Mouse (Mus musculus) megakaryocyte, adult 5-6 weeks (primary cell): ENCODE data around the gene Hbq1b. TPM values are rescaled to one million over a fixed set of nuclear protein-coding genes. Genes with fewer than 3 reads are reported as not detected.
"Not testable (repeated sequence)": the region's sequence is repeated elsewhere in the genome, so short reads cannot be mapped to it uniquely, and the experiment has no call there.

Experiments used
- ATAC-seq: 2 replicates; pipeline ENCODE4 v1.8.0; 2016; ENCODE audit warnings: mild to moderate bottlenecking, inconsistent platforms; ENCODE audit not compliant: poor library complexity, severe bottlenecking
- total RNA-seq, 2 experiments: library from RNA; stranded (forward) in 1 of 2; stranded (reverse) in 1 of 2; fragments of 153-499, 151-499 nt in 1 of 2; fragments of 221-1000, 200-1000 nt in 1 of 2; gene quantifications; 2 replicates each; pipeline versions ENCODE4 v1.2.3 to v1.2.4; 2015 to 2017

The Hbq1b gene
- total RNA-seq, 2 experiments from 2014 or later = not detected

DNA sequence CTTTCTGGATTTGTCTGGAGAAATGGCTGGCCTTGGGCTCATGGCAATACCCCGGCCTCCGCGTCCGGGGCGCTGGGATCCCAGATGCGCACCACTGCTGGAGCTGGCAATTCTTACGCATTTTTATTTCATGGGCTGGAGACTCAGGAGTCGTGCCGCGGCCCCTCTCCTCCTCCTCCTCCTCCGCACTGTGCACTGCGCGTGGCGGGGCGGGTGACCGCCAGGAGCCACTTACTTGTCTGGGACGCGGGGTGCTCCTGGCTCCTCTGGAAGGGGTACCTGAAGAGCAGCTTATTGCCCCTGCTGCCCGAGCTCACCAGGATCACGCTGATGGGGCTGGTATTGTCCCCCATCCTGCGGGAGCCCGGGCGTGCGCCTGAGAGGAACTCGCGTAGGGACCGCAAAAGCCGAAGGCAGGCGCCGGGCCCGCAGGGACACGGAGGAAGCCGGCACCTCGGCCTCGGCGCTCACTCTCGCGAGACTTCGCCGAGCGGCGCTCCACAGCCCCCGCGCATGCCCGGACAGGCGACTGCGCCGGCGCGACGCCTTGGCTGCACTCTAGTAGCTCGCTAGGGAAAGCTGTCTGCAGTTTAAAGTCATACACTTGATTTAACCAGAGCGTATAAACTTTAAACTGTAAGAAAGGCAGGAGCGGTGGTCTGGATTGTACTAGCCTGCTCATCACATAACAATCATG is 19.4 kb upstream of the Hbq1b start, which contains the start of gene Nprl3:
TSS of gene Nprl3 (minus strand) at position 520 of the 697 bp plus-strand sequence.
- ATAC-seq = peak; percentile 95

DNA sequence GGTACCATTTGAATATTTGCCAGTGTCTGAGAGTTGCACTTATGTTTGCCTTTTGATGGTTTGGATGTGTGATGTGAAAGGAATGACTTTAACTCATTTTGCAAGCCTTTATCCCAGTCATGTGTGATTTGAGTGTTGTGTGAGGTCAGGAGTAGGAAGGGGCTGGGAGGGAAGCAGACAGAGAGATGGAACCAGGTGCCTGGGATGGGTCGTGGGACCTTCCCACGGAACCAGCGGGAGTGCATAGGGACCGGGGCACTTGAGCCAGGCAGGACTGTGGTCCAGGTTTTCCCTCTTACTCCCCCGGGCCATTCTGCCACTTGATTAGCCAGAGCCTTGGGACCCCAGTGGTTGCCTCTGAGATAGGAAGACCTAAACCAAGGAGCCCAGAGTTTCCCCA is 18.8 kb upstream of the Hbq1b start:
- ATAC-seq = no peak

GRCm38 (mm10) chr11:32268952-32269351 is 17.8 kb upstream of the Hbq1b start:
- no peak for ATAC-seq

DNA sequence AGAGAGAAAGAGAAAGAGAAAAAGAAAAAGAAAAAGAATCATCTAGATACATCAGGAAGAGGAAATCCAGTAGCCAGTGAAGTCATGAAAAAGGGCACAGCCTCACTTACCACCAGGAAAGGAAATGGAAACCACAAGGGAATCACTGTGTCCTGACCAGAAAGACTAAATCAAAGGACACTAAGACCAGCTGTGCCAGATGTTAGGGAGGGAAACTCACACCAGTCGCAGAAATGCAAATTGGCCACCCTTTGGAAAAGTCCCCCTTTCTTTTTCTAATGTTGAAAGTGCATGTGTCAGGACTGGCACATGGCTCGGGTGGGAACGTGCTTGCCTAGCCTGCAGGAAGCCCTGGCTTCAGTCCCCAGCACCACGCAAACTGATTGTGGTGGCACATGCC is 15.6 kb upstream of the Hbq1b start:
- ATAC-seq = no peak

DNA sequence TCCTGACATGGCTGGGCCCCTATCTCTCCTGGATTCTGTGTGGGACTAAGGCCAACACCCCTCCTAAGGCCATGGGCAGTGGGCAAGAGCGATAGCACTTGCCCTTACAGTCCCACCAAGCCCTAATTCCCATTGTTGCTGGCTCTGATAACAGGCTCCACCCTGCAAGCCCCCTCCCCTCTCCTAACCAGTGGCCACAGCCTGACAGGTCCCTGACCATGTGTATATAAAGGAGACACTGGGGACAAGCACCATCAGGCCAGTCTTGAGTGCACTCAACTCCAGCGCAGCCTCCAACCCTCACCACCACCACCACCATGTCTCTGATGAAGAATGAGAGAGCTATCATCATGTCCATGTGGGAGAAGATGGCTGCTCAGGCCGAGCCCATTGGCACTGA is 10.4 kb upstream of the Hbq1b start, which contains the start of gene Hba-x:
TSS of gene Hba-x (plus strand) at position 54 of the 400 bp plus-strand sequence.
- no peak for ATAC-seq

DNA sequence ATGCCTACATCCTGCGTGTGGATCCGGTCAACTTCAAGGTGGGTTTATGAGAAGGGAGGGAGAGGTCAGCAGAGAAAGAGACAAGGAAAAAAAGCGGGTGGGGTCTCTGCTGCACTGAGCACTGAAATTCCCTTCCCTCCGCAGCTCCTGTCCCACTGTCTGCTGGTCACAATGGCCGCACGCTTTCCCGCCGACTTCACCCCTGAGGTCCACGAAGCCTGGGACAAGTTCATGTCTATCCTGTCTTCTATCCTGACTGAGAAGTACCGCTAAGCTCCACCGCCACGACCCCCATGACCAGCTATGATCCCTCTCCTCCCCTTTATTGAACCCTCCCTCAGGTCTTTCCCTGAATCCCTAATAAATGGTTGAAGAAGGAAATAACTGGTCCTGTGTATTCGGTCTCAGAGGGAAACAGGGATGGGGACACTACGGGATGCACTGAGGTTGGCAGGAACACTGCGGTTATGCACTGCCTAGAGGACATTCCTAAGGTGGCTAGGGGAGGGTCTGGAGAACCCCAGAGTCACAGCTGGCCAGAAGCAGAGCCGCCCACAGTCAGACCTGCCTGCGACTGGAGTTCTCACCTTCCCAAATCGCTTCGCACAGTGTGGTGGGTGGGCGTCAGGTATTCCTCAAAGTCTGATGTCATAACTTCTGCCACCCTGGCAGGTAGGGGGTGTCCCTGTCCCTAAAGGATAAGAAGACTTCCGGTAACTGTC is 8.9 kb upstream of the Hbq1b start:
- ATAC-seq = no peak

- no peak for ATAC-seq
These were observed 8.3 kb upstream of the Hbq1b start for GRCm38 (mm10) chr11:32278458-32278957.

DNA sequence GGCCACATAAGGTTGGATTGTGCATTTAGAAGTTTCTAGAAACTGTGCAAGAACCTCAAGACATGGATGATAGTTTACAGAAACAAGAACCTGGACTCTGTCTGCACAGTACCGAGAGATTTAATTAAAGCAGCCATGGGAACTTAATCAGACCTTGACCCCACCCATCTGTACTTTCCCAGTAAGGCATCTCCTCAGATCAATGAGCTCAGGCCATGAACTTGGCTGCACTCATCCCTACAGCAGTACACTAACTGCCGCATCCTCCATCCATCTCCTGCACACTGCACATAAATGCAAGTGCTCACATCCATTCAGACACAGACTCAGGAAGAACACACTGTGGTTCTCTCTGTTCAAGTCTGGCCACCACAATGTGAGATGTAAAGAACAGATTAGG is 6.1 kb upstream of the Hbq1b start:
- no peak for ATAC-seq

DNA sequence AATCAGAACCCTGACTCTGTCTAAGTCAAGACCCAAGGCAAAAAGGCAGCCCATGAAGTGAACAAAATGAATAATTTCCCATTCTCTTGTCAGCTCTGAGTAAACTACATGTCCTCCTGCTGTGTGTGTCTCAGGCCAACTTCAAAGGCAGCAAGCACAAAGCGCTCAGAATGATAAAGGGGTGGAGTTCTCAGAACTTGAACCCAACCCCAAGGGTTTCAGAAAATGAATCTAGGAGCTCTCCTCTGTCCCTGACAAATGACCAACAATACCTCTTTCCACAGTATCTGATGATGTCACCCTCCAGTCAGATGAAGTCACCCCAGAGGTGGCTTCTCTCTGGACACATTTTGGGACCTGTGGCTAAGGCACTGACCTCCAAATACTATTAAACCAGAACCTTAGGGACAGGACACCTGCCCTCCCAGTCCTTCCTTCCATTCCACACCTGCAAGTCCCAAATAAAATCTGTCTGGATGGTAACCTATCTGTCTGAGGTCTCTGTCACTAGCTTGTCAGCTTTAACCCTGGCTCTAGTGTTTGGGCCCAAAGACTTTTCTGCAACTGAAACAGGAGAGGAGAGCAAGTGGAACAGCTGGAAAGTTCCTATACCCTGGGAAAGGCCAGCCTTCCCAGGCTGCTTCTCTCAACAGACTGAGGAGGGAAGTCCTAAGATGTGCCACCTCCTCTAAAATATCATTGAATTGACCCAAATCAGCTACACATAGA is 5.2 kb upstream of the Hbq1b start:
- ATAC-seq = no peak

DNA sequence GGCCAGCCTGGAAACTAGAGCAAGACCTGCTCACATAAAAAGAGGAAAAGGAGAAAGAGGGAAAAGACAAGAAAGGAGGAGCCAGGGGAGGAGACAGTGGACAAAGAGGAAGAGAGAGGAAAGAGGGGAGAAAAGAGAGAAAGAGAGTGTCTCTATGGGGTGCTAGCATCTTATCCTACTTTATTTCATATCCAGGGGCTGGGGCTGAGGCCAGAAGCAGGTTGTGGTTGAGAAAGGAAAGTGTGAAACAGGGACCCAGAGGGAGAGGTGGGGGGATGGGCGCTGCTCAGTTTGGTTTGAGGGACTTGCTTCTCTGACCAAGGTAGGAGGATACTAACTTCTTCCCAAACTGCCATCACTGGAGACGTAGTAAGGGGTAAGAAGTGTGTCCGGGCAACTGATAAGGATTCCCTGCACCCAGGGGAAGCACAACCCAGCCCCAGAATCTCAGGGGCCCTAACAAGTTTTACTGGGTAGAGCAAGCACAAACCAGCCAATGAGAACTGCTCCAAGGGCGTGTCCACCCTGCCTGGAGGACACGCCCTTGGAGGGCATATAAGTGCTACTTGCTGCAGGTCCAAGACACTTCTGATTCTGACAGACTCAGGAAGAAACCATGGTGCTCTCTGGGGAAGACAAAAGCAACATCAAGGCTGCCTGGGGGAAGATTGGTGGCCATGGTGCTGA is 3.5 kb upstream of the Hbq1b start, which contains the start of gene Hba-a1:
TSS of gene Hba-a1 (plus strand) at position 421 of the 687 bp plus-strand sequence.
- ATAC-seq = peak; percentile 63

DNA sequence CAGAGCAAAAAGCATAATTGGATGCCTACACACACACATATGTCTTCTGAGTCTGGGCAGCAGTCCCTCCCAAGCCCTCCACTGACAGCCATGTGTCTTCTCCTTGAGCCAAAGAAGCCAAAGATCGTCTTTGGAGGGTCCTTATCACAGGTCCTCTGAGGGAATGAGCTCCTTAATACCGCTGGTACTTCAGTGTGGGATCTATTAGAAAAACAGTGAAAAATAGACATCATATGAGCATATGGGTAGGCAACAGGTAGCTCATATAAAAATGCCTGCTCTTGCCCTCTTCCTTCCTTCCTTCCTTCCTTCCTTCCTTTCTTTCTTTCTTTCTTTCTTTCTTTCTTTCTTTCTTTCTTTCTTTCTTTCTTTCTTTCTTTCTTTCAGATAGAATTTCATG is 2.2 kb upstream of the Hbq1b start:
- ATAC-seq = not testable (repeated sequence)

- no peak for ATAC-seq
These were observed 1.6 kb upstream of the Hbq1b start for GRCm38 (mm10) chr11:32285031-32285775.

DNA sequence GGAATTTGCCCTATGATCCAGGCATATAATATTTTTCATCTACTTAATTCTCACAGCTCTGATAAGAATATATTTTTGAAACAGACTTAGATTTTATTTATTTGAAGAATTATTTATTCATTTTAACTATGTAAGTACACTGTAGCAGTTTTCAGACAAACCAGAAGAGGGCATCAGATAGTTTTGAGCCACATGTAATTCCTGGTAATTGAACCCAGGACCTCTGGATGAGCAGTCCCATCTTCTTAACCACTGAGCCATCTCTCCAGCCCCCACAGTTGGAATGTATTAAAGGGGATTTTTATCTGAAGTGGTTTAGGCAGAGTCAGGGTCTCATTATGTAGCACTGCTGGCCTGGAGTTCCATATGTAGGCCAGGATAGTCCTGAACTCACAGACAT is 878 bp upstream of the Hbq1b start:
- ATAC-seq = not testable (repeated sequence)

GRCm38 (mm10) chr11:32287493-32287825 is 694 bp downstream of the Hbq1b start:
- no peak for ATAC-seq

- not testable (repeated sequence) for ATAC-seq
These were observed 6.1 kb downstream of the Hbq1b start for GRCm38 (mm10) chr11:32292819-32293218.

DNA sequence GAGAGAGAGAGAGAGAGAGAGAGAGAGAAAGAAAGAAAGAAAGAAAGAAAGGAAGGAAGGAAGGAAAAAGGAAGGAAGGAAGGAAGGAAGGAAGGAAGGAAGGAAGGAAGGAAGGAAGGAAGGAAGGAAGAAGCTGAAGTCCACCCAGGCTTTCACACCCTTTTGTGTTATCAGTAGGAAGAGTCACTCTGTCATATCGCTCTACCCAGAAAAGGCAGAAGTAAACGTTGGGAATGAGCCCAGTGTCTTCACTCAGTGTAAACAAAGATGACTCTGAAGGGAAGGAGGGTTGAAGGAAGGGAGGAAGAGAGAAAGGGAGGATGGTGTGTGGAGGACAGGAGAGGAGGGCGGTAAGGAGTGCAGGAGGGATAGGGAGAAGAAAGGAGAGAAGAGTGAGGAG is 6.7 kb downstream of the Hbq1b start:
- not testable (repeated sequence) for ATAC-seq

GRCm38 (mm10) chr11:32296203-32296602 is 9.4 kb downstream of the Hbq1b start, which contains the start of gene Hba-a2:
Gene Hba-a2 (plus strand): TSS chr11:32296489.
- peak; percentile 54 for ATAC-seq

GRCm38 (mm10) chr11:32297417-32297816 is 10.7 kb downstream of the Hbq1b start:
- ATAC-seq = not testable (repeated sequence)

DNA sequence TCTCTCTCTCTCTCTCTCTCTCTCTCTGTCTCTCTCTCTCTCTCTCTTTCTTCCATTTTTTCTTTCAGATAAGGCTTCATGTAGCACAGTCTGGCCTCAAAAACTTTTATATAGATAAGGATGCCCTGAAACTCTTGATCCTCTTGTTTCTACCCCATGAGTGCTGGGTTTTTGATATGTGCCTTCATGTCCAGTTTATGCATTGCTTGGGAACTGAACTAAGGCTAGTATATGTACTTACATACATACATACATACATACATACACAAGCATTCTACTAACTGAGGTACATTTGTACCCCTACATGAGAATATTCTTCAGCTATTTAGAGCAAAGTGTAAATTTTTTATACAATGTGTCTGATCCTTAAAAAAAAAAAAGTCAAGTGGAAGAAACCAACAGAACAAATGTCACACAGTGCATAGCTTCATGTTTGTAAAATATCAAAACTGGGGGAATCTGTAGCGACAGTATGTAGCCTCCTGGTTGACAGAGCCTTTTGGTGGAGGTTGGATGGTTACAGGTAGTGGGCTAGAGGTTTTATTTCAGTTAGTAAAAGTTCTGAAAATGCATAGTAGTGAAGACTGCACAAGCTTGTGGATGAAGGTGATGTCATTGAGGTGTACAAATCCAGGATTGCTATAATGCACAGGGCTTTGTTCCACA is 11.2 kb downstream of the Hbq1b start:
- ATAC-seq = no peak
